Mouse (Mus musculus): ENCODE measurements around the gene Slamf9.
A peak's percentile ranks its signal among the peaks of the same experiment; 100 is the strongest.

DNA sequence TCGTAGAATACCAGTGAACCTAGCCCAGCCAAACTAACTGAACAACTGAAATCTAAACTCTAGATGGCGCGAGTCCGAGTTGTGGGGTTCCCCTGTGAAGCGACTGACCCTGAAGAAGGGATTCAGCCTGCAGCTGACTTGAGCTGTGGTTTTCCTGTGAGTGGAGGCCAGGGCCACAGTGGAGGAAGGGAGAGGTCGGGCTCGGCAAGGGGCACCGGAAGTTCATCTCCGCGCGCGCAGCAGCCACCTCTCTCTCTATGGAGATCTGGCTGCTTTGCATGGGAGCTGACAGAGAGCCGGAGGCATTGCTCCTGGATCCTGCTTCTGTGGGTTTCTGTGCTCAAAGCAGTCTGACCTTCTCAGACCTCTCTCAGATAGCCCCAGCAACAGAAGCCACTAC, 37.8 kb downstream of the Slamf9 start:
- peak in 2 of 3 experiments; percentile 19 to 25; a peak in 3 of 6 replicates for TF ChIP-seq CTCF (IDR thresholded peaks at IDR 0.05 in 2 of 3, conservative IDR thresholded peaks at IDR 0.05 in 1 of 3; ENCODE audit: control insufficient read depth in 1 of 3, insufficient read depth in 1 of 3, low read depth in 2 of 3, low read length in 3 of 3, poor library complexity in 1 of 3, severe bottlenecking in 1 of 3)
- peak in 1 of 2 experiments; percentile 40; a peak in 1 of 4 replicates for TF ChIP-seq POLR2A (IDR thresholded peaks at IDR 0.05; ENCODE audit: control insufficient read depth in 1 of 2, insufficient read depth in 1 of 2, low read depth in 1 of 2, low read length in 2 of 2, poor library complexity in 1 of 2)
- TF ChIP-seq SIN3A (IDR thresholded peaks at IDR 0.05; ENCODE audit: low read length) = peak; percentile 47; the same call in 1 of the 2 replicates
- no peak for TF ChIP-seq JUND (IDR thresholded peaks at IDR 0.05; ENCODE audit: low read depth, low read length)
- no peak for TF ChIP-seq MAX (IDR thresholded peaks at IDR 0.05; ENCODE audit: low read length)
- TF ChIP-seq CHD1 (IDR thresholded peaks at IDR 0.05; ENCODE audit: low read depth, low read length) = no peak
- no peak for TF ChIP-seq USF1 (IDR thresholded peaks at IDR 0.05; ENCODE audit: low read depth, low read length)
- TF ChIP-seq E2F4 (IDR thresholded peaks at IDR 0.05; ENCODE audit: borderline replicate concordance, low read depth, low read length) = no peak

Data from MEL (cell line).